Mouse (Mus musculus): ENCODE results near the gene Il9r. TPM values are rescaled to one million over a fixed set of nuclear protein-coding genes. Genes with fewer than 3 reads are reported as not detected.

Il9r gene
- total and polyA plus RNA-seq, 3 experiments: 20.0 to 52.1 (median 47.5) TPM

DNA sequence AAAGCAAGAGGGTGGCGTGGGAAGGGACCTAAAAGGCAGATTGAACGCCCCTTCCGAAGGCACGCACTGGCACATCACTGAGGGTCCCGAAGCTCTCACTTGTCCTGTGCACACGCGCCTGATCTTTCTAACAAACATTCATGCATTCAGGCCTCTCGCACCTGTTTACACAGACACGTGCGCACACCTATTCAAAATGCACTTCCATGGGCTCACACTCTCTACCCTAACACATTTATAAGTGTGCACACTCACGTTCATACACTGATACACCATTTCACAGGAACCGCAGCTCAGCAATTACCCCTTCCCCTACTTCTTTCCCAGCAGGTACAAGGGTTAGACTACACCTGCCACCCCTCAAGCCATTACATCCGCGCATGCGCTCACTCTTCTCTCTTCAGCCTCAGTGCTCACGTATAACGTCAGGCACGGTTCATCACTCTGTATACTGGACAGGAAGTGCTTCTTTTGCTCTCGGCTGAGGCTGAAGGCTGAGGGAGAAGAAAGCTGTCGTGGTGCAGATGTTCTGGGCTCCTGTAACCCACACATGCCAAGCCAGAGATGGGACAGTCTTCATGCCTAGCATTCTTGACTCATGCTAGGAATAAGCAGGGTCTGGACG is 22.6 kb upstream of the Il9r start:
- Histone ChIP-seq H3K9me3 (replicated peaks; ENCODE audit: low read length) (peaks cover 3% of the 10 kb centered on the region), H3K36me3 (replicated peaks in 1 of 2; ENCODE audit: control insufficient read depth in 1 of 2, insufficient read depth in 1 of 2, low read length in 1 of 2) (peaks cover 0 to 24% of the 10 kb centered on the region in 2 experiments), H3K4me1 (ENCODE audit: control insufficient read depth in 1 of 2, insufficient read depth in 2 of 2) (peaks cover 12 to 71% of the 10 kb centered on the region in 2 experiments), H3K27me3 (replicated peaks) (peaks cover 19% of the 10 kb centered on the region), H3K27ac (ENCODE audit: insufficient read depth, low read depth) (no peak overlapping the region), H3K4me2 (ENCODE audit: insufficient read depth, low read depth, poor library complexity, severe bottlenecking) (peak overlapping the region; percentile 89), H3K79me2 (replicated peaks; ENCODE audit: control insufficient read depth, extremely low read depth, insufficient read depth, poor library complexity, severe bottlenecking) (no peaks in the 10 kb centered on the region), H3K4me3 (replicated peaks in 1 of 3; ENCODE audit: low read depth in 2 of 3, low read length in 2 of 3, poor library complexity in 1 of 3) (peak overlapping the region; percentile 67 to 77 (median 71)), H3K9ac (ENCODE audit: insufficient read depth, low read depth) (peak overlapping the region; percentile 53; the same call in 1 of the 2 replicates)
- no peak for TF ChIP-seq UBTF (IDR thresholded peaks at IDR 0.05; ENCODE audit: low read depth, low read length)
- no peak for TF ChIP-seq CHD1 (IDR thresholded peaks at IDR 0.05; ENCODE audit: low read depth, low read length)
- TF ChIP-seq MAX (IDR thresholded peaks at IDR 0.05; ENCODE audit: low read length): peak; percentile 81
- peak; percentile 39; the same call in 1 of the 2 replicates for TF ChIP-seq IRF4 (IDR thresholded peaks at IDR 0.05; ENCODE audit: low read depth, low read length)
- TF ChIP-seq TCF12 (IDR thresholded peaks at IDR 0.05; ENCODE audit: low read depth, low read length): no peak
- peak; percentile 69; the same call in 1 of the 2 replicates for TF ChIP-seq RCOR1 (conservative IDR thresholded peaks at IDR 0.05; ENCODE audit: low read depth, low read length)
- TF ChIP-seq BHLHE40 (IDR thresholded peaks at IDR 0.05; ENCODE audit: low read depth, low read length): peak; percentile 83
- peak; percentile 40; the same call in 1 of the 2 replicates for TF ChIP-seq ZMIZ1 (IDR thresholded peaks at IDR 0.05; ENCODE audit: low read depth, low read length)
- no peak for TF ChIP-seq SMC3 (IDR thresholded peaks at IDR 0.05; ENCODE audit: low read depth, low read length)
- TF ChIP-seq JUND (conservative IDR thresholded peaks at IDR 0.05; ENCODE audit: low read depth, low read length): no peak
- no peak for TF ChIP-seq MAZ (IDR thresholded peaks at IDR 0.05; ENCODE audit: low read depth, low read length)
- TF ChIP-seq MAFK (IDR thresholded peaks at IDR 0.05; ENCODE audit: insufficient replicate concordance, low read length): no peak
- TF ChIP-seq MEF2A (IDR thresholded peaks at IDR 0.05; ENCODE audit: borderline replicate concordance, low read depth, low read length): 0 out of 2 replicates have a peak, but pooled peaks have one; percentile 11
- no peak for TF ChIP-seq HCFC1 (IDR thresholded peaks at IDR 0.05; ENCODE audit: low read depth, low read length)
- TF ChIP-seq USF2 (conservative IDR thresholded peaks at IDR 0.05; ENCODE audit: low read depth, low read length): no peak
- peak; percentile 82 for TF ChIP-seq NRF1 (IDR thresholded peaks at IDR 0.05; ENCODE audit: low read depth, low read length)
- peak; percentile 53; the same call in 1 of the 2 replicates for TF ChIP-seq MYC (IDR thresholded peaks at IDR 0.05; ENCODE audit: low read depth, low read length)
- TF ChIP-seq SIN3A (IDR thresholded peaks at IDR 0.05; ENCODE audit: low read length): peak; percentile 57; the same call in 1 of the 2 replicates
- TF ChIP-seq ETS1 (conservative IDR thresholded peaks at IDR 0.05; ENCODE audit: low read depth, low read length): no peak; the same call in 1 of the 2 replicates
- TF ChIP-seq ZNF384 (IDR thresholded peaks at IDR 0.05; ENCODE audit: low read depth, low read length): no peak
- TF ChIP-seq ZC3H11A (IDR thresholded peaks at IDR 0.05; ENCODE audit: low read depth, low read length): no peak
- no peak for TF ChIP-seq GABPA (IDR thresholded peaks at IDR 0.05; ENCODE audit: insufficient replicate concordance, low read depth, low read length)
- no peak for TF ChIP-seq E2F4 (IDR thresholded peaks at IDR 0.05; ENCODE audit: insufficient replicate concordance, low read depth, low read length)
- no peak; the same call in 1 of the 2 replicates for TF ChIP-seq MXI1 (IDR thresholded peaks at IDR 0.05; ENCODE audit: low read depth, low read length)
- peak; percentile 53; the same call in 1 of the 2 replicates for TF ChIP-seq NELFE (IDR thresholded peaks at IDR 0.05; ENCODE audit: low read depth, low read length)
- TF ChIP-seq JUN (IDR thresholded peaks at IDR 0.05; ENCODE audit: insufficient read depth, low read depth, low read length): no peak
- 0 out of 2 replicates have a peak, but pooled peaks have one; percentile 33 for TF ChIP-seq TBP (conservative IDR thresholded peaks at IDR 0.05; ENCODE audit: low read depth, low read length)
- no peak for TF ChIP-seq ZKSCAN1 (IDR thresholded peaks at IDR 0.05; ENCODE audit: borderline replicate concordance, low read depth, low read length)
- peak; percentile 80 for TF ChIP-seq ELF1 (IDR thresholded peaks at IDR 0.05; ENCODE audit: low read depth, low read length)
- TF ChIP-seq KAT2A (IDR thresholded peaks at IDR 0.05; ENCODE audit: insufficient replicate concordance, low read length): 0 out of 2 replicates have a peak, but pooled peaks have one; percentile 16
- no peak for TF ChIP-seq CTCF (conservative IDR thresholded peaks at IDR 0.05 in 1 of 2, IDR thresholded peaks at IDR 0.05 in 1 of 2; ENCODE audit: low read depth in 2 of 2, low read length in 2 of 2)
- TF ChIP-seq POLR2A (IDR thresholded peaks at IDR 0.05; ENCODE audit: low read depth, low read length): peak; percentile 62
- TF ChIP-seq EP300 (IDR thresholded peaks at IDR 0.05; ENCODE audit: low read length): 0 out of 2 replicates have a peak, but pooled peaks have one; percentile 20
- dilution Hi-C loops (cut with MboI; ENCODE audit: extremely low pct_ligation_motif_present, extremely low pct_unique_long_range_greater_than_20kb, low sequenced_read_pairs) (no loop called here), in situ Hi-C loops (cut with MboI; ENCODE audit: low pct_ligation_motif_present, low pct_unique_long_range_greater_than_20kb, low sequenced_read_pairs) (no loop called here)
- DNase-seq (ENCODE audit: extremely low read depth): peak; percentile 79
